Mouse (Mus musculus): ENCODE data around the gene Susd3. TPM values are rescaled to one million over a fixed set of nuclear protein-coding genes. Genes with fewer than 3 reads are reported as not detected.

The Susd3 gene
- total RNA-seq, 2 experiments from 2014 or later, result 8.2 to 11.3 TPM

- no peak for DNase-seq (ENCODE audit: low spot score in 2 of 2)
Measured at GRCm38 (mm10) chr13:49214454-49214853, 34.1 kb downstream of the Susd3 start.

GRCm38 (mm10) chr13:49213531-49213932, 35.0 kb downstream of the Susd3 start:
- peak in 1 of 2 experiments; percentile 34 for DNase-seq (ENCODE audit: low spot score in 2 of 2)

DNA sequence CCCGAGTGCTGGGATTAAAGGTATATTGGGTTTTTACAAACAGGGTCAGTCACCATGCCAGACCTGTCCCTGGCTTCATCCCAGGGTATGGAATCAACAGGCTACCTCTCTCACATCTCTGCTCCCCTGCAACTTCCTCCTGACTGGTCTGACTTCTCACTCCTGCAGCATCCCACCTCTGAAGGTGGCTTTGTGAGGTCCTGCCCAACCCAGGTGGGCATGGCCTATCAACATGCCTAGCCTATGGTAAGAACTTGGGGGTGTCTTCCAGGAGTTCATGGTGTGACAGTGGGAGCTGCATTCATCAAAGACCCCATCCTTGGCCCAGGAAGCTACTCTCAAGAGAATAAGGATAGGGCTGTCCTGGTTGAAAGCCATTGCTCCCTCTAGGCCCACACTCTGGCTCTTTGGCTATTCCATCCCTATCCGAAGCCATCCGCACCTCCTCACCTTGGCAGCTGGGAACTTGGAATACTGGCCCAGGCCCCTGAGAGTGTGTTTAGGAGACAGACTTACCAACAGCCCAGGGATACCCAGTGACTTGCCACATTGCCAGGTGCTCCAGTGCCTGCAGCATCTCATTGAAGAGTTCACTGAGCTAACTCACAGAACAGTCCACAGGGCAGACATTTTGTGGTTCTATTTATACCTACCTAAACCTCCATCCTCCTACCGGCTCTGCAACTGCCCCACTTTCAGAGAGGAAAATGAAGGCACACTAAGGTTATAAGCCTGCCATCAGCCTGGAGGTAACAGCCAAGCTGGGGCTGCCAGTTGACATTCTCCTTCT, 35.6 kb downstream of the Susd3 start:
- no peak for DNase-seq (ENCODE audit: low spot score in 2 of 2)

DNA sequence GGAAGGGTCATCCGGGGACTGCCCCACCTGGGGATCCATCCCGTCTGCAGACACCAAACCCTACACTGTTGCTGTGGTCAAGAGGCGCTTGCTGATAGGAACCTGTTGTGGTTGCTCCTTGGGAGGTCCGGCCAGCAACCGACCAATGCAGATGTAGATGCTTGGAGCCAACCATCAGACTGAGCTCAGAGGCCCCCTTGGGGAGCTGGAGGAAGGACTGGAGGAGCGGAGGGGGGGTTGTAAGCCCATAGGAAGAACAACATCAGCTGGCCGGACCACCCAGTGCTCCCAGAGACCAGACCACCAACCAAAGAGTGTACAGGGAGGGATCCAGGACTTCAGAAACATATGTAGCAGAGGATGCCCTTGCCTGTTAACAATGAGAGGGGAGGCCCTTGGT, 39.2 kb downstream of the Susd3 start:
- no peak for DNase-seq (ENCODE audit: low spot score in 2 of 2)

DNA sequence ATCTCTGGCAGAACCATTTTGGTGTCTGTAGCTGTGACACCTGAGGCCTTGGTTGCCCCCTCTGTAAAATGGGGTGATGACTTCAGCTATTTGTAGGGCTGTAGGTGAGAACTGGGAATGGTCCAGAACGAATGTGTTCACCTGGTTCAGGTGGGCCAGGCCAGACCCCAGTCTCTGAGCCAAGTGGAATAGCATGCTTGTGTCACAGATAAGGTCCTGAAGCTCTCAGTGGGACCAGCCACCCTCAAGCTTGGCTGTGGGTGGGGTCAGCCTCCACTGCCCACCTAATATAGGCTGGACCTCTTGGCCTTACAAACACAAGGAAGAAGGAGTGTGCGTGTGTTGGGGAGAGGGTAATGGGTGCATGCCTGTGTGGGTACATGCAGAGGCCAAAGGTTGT, 42.2 kb downstream of the Susd3 start:
- no peak for DNase-seq (ENCODE audit: low spot score in 2 of 2)

DNA sequence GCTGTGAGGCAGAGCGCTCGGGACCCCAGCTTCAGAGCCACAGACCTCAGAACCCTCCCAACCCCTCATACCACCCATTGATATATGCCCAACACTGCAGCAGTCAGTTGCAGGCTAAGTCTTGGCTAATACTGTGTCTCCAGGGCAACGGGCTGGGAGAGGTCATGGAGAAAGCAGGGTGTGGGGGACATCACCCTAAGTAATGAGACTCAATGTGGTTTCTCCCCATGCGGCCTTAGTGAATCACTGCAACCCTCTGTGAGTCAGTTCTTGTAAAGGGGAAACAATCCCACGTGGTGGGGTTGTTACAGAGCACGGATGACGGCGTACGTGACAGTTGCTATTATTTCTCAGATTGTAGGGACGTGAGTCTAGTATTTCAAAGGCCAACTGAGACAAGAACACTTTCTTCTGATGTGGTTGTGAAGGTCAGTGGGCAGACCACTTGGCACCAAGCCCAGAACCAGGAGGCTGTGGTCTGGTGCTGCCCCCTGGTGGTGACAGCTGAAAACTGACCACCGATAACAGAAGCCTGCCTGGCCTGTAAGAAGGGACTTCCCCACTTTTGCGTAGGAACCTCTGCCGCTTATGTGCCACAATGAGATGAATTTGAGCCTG, 43.0 kb downstream of the Susd3 start:
- peak; percentile 85 to 89 for DNase-seq (ENCODE audit: low spot score in 2 of 2)

- no peak for DNase-seq (ENCODE audit: low spot score in 2 of 2)
Measured at GRCm38 (mm10) chr13:49202556-49202955, 46.0 kb downstream of the Susd3 start.

- DNase-seq (ENCODE audit: low spot score in 2 of 2), result no peak
Measured at GRCm38 (mm10) chr13:49200688-49201087, 47.8 kb downstream of the Susd3 start.

GRCm38 (mm10) chr13:49199891-49200290, 48.6 kb downstream of the Susd3 start:
- DNase-seq (ENCODE audit: low spot score in 2 of 2), result no peak

DNA sequence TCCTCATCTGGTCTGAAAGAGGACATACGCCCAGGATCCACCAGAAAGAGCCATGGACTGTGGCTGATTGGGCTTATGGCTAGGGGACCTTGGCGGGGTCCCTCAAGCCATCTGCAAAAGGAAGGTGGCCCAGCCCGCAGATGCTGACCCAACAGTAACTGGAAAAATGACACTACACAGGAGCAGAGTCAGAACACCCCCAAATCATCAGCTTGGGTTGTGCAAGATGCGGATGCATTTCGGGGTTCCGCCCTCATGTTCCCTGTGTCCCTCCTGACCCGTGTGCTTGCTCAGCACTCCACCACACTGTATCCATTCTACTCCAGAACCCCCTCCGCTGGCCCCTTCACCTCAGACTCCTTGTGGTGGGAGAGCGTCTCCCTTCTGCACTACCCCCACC, 49.8 kb downstream of the Susd3 start:
- DNase-seq (ENCODE audit: low spot score in 2 of 2), result no peak

- no peak for DNase-seq (ENCODE audit: low spot score in 2 of 2)
Measured at GRCm38 (mm10) chr13:49196766-49197165, 51.7 kb downstream of the Susd3 start.

- no peak for DNase-seq (ENCODE audit: low spot score in 2 of 2)
Measured at GRCm38 (mm10) chr13:49196211-49196610, 52.3 kb downstream of the Susd3 start.

DNA sequence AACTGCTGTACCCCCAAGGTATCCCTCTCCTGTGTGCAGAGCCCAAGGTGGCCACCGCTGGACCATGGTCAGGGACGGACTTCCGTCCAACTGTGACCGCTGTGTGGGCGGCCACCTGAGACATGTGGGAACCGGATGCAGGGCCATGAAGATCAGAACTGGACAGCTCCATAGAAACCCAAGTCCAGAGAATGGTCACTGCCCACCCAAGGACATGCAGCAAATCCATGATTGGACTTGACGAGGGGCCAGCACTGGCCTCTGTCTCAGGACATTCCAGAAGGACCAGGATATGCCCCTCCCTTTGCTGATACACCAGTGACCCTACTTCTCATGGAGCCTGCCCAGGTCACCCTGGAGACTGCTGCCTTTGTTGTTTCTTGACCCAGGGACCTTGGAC, 52.9 kb downstream of the Susd3 start:
- no peak for DNase-seq (ENCODE audit: low spot score in 2 of 2)

DNA sequence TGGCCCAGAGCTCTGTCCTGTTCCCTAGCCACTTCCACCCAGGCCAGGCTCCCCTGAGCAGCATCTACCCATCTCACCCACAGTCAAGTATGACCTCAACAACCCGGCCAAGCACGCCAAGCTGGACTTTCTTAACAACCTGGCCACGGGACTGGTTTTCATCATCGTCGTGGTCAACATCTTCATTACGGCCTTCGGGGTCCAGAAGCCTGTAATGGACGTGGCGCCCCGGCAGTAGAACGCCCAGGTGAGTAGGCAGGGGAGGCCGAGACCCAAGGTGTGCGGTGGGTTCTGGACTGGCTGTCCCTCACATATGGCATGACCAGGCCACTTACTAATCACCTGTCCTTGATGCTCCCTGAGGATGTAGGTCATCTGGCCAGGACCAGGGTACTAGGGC, 53.7 kb downstream of the Susd3 start:
- DNase-seq (ENCODE audit: low spot score in 2 of 2), result no peak

GRCm38 (mm10) chr13:49193650-49194049, 54.9 kb downstream of the Susd3 start:
- no peak for DNase-seq (ENCODE audit: low spot score in 2 of 2)

- DNase-seq (ENCODE audit: low spot score in 2 of 2), result no peak
Measured at GRCm38 (mm10) chr13:49192156-49192855, 56.2 kb downstream of the Susd3 start.

GRCm38 (mm10) chr13:49191673-49192035, 56.9 kb downstream of the Susd3 start:
- no peak for DNase-seq (ENCODE audit: low spot score in 2 of 2)

DNA sequence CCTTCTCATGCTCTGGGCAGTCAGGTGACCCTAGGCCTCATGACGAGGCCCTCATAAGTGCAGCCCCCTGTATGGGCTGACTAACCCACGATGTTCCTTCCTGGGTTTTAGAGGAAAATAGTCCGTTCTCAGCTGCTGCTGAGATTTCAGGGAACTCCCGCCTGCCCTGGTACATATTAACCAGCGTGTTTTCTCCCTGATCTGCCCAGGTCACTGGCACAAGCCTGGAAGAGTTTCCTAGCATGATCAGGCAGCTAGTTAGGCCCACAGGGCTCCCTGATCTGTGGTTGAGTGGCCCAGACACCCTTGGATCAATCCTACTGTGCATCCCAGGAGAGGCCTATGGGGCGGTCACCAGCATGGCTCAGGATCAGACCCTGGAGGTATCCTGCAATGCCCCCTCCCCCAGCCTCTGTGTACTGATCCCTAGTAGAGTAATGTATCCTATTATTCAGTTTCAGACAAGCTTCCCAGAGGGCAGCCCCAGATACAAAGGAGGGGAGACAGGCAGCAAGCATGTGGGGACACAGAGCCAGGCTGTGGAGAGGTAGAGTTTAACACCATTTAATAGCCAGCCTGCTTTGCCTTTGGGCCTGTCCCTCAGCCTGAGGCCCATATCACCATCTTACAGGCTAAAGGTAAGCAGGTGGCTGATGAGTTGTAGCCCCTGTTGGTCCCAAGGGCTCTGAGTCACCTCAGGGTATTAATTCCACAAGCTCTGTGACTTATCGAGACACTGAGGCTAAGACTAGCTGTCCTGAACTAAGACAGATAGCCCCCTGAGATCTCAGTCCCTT, 57.4 kb downstream of the Susd3 start:
- no peak for DNase-seq (ENCODE audit: low spot score in 2 of 2)

DNA sequence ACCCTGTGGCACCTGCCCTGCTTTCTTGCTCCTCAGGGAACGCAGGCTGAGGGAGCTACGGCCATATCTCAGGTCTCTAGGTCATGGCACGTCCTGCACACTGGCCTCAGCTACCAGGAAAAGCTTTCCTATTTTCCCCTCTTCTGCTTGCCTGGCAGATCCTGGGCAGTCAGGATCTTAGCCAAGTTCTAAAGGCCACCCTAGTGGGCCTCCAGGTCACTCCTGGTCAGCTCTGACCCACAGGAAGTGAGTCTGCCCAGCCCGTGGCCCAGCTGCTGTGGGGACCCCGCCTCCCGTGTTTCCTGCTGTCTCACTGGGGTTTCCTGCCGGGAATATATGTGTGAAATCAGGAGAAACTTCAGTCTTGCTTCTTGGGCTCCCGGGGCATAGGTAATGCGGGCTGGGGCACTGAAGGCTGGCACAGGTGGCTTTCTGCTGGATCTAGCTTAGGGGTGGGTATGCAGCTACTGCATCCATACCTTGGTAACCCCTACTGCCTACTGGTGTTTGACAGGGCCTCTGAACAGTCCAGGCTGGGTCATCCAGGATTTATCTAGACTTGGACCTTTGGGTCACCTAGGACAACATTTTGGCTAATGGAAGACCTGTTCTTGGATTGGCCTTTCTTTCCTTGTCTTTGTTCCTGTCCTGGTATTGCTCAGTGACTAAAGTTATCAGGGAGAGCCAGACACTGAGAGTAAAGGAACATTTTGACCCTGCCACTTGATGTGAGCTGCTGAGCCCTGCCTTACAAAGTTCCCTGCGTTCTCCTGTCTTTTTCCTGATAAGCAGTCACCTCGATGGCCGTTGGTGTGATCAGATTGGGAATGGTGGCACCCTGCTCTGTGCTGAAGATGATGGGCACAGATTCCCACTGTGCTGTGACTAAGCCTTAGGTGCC, 58.3 kb downstream of the Susd3 start:
- no peak for DNase-seq (ENCODE audit: low spot score in 2 of 2)

DNA sequence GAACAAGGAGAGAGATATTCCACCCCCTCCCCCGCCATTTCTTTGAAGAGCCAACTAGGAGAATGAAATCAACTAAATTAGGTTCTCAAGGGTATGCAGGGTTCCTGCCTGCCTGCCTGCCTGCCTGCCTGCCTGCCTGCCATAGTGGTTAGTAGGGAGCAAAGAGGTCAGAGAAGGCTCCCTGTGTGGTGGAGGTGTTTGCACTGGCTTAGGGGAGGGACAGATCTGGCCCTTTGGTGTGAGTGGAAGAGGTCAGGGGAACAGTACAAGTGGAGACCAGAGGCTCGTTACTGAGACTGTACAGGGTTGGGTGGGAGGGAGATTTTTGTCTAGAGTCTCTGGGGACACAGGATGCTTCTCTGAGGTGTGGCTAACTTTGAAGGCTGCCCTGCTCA, 59.5 kb downstream of the Susd3 start:
- DNase-seq (ENCODE audit: low spot score in 2 of 2), result no peak

Measured in adrenal gland, postnatal 4 days (tissue).